Mouse (Mus musculus) heart, postnatal 0 days (tissue): ENCODE measurements around the gene Tradd.

ENCODE experiments used
- CTCF ChIP-seq: IDR thresholded peaks from 2 replicates; pipeline ENCODE4 v1.5.1; 2016; ENCODE audit warnings: antibody characterized with exemption, control low read depth, low read depth
- EP300 ChIP-seq: IDR thresholded peaks from 2 replicates; pipeline ENCODE4 v1.6.1; 2016; ENCODE audit warnings: antibody characterized with exemption, low read depth

DNA sequence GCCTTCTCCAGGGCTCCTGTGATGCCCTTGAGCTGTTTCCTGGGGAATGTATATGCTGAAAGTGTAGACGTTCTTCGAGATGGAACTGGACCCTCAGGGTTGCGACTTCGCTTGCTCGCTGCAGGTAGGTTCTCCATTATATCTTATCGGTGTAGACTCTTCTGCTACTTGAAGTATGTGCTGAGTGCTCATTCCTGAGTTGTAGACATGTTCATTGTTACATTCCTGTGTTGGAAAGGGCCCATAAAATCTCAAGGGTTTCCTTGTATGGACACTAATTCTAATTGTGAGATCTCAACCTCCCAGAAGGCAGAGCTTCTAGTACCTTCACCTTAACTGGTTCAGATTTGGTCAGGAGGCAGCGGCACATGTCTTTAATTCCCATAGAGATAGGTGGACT is 23.4 kb downstream of the Tradd start:
- TF ChIP-seq CTCF (no peak), EP300 (no peak)
